Mouse (Mus musculus) erythroblast, embryonic 14.5 days (primary cell): ENCODE data around the gene Mtmr1. TPM values are rescaled to one million over a fixed set of nuclear protein-coding genes. Genes with fewer than 3 reads are reported as not detected.
"Not testable (repeated sequence)": the region's sequence is repeated elsewhere in the genome, so short reads cannot be mapped to it uniquely, and the experiment has no call there.

ENCODE experiments used
- H3K27me3 ChIP-seq: 2 replicates; pipeline ENCODE4 v1.6.1; 2012; ENCODE audit warnings: inconsistent platforms; ENCODE audit not compliant: control insufficient read depth
- H3K36me3 ChIP-seq: 2 replicates; pipeline ENCODE4 v1.6.1; 2012; ENCODE audit warnings: mild to moderate bottlenecking, inconsistent platforms; ENCODE audit not compliant: control insufficient read depth
- H3K4me1 ChIP-seq: 2 replicates; pipeline ENCODE4 v1.6.1; 2012; ENCODE audit warnings: inconsistent platforms; ENCODE audit not compliant: control insufficient read depth
- H3K4me3 ChIP-seq: replicated peaks from 2 replicates; pipeline ENCODE3; 2012; ENCODE audit warnings: moderate library complexity, mild to moderate bottlenecking, inconsistent platforms
- H3K9me3 ChIP-seq: 2 replicates; pipeline ENCODE4 v1.6.1; 2012; ENCODE audit warnings: low read length, inconsistent platforms, mixed read lengths; ENCODE audit not compliant: control insufficient read depth
- GATA1 ChIP-seq: IDR thresholded peaks from 2 replicates; pipeline ENCODE4 v1.6.1; 2012; ENCODE audit warnings: low read length, inconsistent platforms, mixed read lengths
- TAL1 ChIP-seq: IDR thresholded peaks from 3 replicates; pipeline ENCODE4 v1.6.1; 2012; ENCODE audit warnings: low read length, inconsistent platforms, mixed read lengths
- polyA plus RNA-seq: library from polyadenylated mRNA; stranded (reverse); fragments of >175 nt; gene quantifications from 2 replicates; pipeline ENCODE4 v1.2.3, GENCODE M21; 2012

Gene Mtmr1
- 0.10 TPM in 1 of 2 replicates, not detected in the other for polyA plus RNA-seq

DNA sequence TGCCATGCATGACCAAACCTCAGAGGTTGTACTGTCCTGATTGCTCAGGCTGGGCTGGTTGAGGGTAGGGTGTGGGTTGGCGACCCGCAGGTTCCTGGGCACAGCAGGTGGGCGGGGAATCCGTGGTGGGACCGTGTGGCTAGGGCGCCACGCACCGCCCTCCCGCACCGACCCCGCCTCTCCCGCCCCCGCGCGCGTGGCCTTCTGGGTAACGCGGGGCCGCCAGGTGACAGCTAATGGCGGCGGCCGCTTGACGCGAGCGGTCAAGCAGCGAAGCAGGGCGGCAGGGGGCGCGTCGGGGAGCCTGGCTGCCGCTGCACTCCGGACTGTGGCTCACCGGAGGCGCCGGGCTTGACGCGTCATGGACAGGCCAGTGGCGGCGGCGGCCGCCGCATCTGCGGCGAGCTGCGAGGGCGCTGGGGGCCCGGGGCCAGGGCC lies at the start of gene Mtmr1:
Mtmr1 (plus strand) TSS at position 207 of the 438 bp plus-strand sequence.
- H3K36me3 ChIP-seq = peaks cover 2% of the 10 kb centered on the region
- H3K4me3 ChIP-seq = peak within 1 kb of the TSS; percentile 83
- H3K9me3 ChIP-seq = peaks cover 2% of the 10 kb centered on the region; the same call in 1 of the 2 replicates
- H3K4me1 ChIP-seq = peaks cover 27% of the 10 kb centered on the region
- TF ChIP-seq GATA1 = no peak
- no peak for TF ChIP-seq TAL1
- H3K27me3 ChIP-seq = no peaks in the 10 kb centered on the region

GRCm38 (mm10) chrX:71352033-71352432 lies 12.5 kb upstream of the Mtmr1 start:
- TF ChIP-seq TAL1 = no peak
- TF ChIP-seq GATA1 = no peak
- H3K4me1 ChIP-seq = no peaks in the 10 kb centered on the region

DNA sequence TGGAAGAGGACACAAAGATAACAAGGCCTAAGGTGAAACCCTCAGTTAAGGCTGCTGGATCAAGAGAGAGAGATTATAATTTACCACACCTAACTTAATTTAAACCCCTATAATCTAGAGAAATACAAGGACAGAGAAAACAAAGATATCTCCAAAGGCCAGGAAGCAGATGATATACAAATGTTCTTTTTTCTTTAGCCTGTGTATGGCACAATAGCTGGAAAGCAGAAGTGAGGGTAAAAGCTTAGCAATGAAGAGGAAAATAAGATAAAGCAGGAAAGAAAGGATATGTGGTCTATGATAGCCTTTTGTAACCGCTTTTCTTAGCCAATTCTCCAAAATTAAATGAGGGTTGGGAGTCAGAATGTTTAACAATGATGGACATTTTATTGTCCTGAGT lies 9.2 kb upstream of the Mtmr1 start:
- no peak overlapping the region for H3K4me3 ChIP-seq
- TF ChIP-seq GATA1 = no peak
- no peak for TF ChIP-seq TAL1
- H3K27me3 ChIP-seq = no peaks in the 10 kb centered on the region
- no peaks in the 10 kb centered on the region for H3K9me3 ChIP-seq
- no peaks in the 10 kb centered on the region for H3K4me1 ChIP-seq
- no peaks in the 10 kb centered on the region for H3K36me3 ChIP-seq

More at GRCm38 (mm10) chrX:71352033-71352432, 12.5 kb upstream of the Mtmr1 start:
- H3K9me3 ChIP-seq = no peaks in the 10 kb centered on the region
- H3K27me3 ChIP-seq = no peaks in the 10 kb centered on the region
- no peak overlapping the region for H3K4me3 ChIP-seq
- H3K36me3 ChIP-seq = no peaks in the 10 kb centered on the region

- H3K4me1 ChIP-seq = peaks cover 26% of the 10 kb centered on the region
- not testable (repeated sequence) for H3K9me3 ChIP-seq, H3K4me3 ChIP-seq, H3K36me3 ChIP-seq, H3K27me3 ChIP-seq
Observed at GRCm38 (mm10) chrX:71361793-71362192, 2.8 kb upstream of the Mtmr1 start.

GRCm38 (mm10) chrX:71364062-71364461 lies 498 bp upstream of the Mtmr1 start:
- Histone ChIP-seq H3K4me3 (peak overlapping the region; percentile 83), H3K4me1 (peaks cover 27% of the 10 kb centered on the region), H3K27me3 (no peaks in the 10 kb centered on the region), H3K9me3 (peaks cover 2% of the 10 kb centered on the region; the same call in 1 of the 2 replicates), H3K36me3 (peaks cover 2% of the 10 kb centered on the region)
- TF ChIP-seq TAL1 (no peak), GATA1 (no peak)

- H3K36me3 ChIP-seq = peaks cover 2% of the 10 kb centered on the region
- H3K9me3 ChIP-seq = peaks cover 2% of the 10 kb centered on the region; the same call in 1 of the 2 replicates
- H3K4me1 ChIP-seq = peaks cover 27% of the 10 kb centered on the region
- no peaks in the 10 kb centered on the region for H3K27me3 ChIP-seq
- TF ChIP-seq TAL1 = no peak
- TF ChIP-seq GATA1 = no peak
- peak overlapping the region; percentile 83 for H3K4me3 ChIP-seq
Observed at GRCm38 (mm10) chrX:71365011-71365410, 451 bp downstream of the Mtmr1 start.

DNA sequence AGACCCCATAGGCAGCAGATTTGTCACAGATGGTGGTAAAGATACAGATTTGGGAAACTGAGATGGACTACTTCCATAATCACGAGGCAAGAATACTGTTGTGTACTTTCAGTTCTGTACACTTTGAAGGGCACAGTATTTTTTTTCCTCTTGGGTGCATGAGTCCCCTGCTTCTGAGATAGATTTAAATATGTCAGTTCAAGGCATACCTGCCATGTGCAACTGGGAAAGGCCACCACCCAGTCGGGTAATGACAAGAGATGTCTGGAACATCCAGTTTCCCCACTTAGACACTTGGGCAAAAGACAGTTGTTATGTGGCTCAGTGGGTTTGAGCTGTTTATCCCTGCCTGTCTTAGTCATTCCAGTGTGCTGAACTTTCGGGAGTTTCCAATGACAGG lies 950 bp downstream of the Mtmr1 start:
- Histone ChIP-seq H3K4me3 (peak overlapping the region; percentile 83), H3K36me3 (peaks cover 2% of the 10 kb centered on the region), H3K27me3 (no peaks in the 10 kb centered on the region), H3K9me3 (peaks cover 2% of the 10 kb centered on the region; the same call in 1 of the 2 replicates), H3K4me1 (peaks cover 27% of the 10 kb centered on the region)
- TF ChIP-seq GATA1 = no peak
- TF ChIP-seq TAL1 = no peak

- Histone ChIP-seq H3K36me3 (peaks cover 2% of the 10 kb centered on the region), H3K9me3 (no peaks in the 10 kb centered on the region; the same call in 1 of the 2 replicates), H3K4me3 (no peak overlapping the region), H3K27me3 (no peaks in the 10 kb centered on the region), H3K4me1 (peaks cover 23% of the 10 kb centered on the region)
- TF ChIP-seq TAL1 (no peak), GATA1 (no peak)
Observed at GRCm38 (mm10) chrX:71366973-71367372, 2.4 kb downstream of the Mtmr1 start.

DNA sequence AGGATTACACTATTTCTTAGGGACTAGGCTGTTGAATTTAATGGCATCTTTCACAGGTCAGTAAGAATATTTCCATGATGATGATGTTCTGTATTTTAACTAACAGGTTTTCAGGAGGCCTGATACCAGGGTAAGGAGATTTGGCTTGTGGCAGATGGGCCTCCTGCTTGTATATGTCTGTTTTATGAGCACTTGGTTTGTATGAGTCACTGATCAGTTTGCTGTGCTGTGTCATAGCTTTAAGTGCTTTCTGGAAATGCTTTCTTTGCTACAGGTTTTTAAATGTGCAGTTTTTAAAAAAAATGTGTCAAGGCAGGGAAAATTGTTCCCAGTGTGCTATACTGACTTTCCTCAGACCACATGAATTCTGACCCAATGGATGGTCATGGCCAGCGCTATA lies 12.2 kb downstream of the Mtmr1 start:
- H3K9me3 ChIP-seq = no peaks in the 10 kb centered on the region
- no peak overlapping the region for H3K4me3 ChIP-seq
- no peaks in the 10 kb centered on the region for H3K4me1 ChIP-seq
- H3K27me3 ChIP-seq = no peaks in the 10 kb centered on the region
- no peak for TF ChIP-seq GATA1
- TF ChIP-seq TAL1 = no peak
- peaks cover 9% of the 10 kb centered on the region; the same call in 1 of the 2 replicates for H3K36me3 ChIP-seq

- Histone ChIP-seq H3K36me3 (peaks cover 9% of the 10 kb centered on the region; the same call in 1 of the 2 replicates), H3K4me3 (no peak overlapping the region), H3K9me3 (no peaks in the 10 kb centered on the region), H3K4me1 (no peaks in the 10 kb centered on the region), H3K27me3 (no peaks in the 10 kb centered on the region)
- TF ChIP-seq GATA1 (no peak), TAL1 (no peak)
Observed at GRCm38 (mm10) chrX:71378435-71378834, 13.9 kb downstream of the Mtmr1 start.
